Mouse (Mus musculus): ENCODE measurements around the gene Tmem209. TPM values are rescaled to one million over a fixed set of nuclear protein-coding genes. Genes with fewer than 3 reads are reported as not detected.

The Tmem209 gene
- polyA plus RNA-seq, 1 experiment, result 47.0 TPM

GRCm38 (mm10) chr6:30538240-30538639 is 28.7 kb upstream of the Tmem209 start:
- DNase-seq (ENCODE audit: low read depth), result no peak

DNA sequence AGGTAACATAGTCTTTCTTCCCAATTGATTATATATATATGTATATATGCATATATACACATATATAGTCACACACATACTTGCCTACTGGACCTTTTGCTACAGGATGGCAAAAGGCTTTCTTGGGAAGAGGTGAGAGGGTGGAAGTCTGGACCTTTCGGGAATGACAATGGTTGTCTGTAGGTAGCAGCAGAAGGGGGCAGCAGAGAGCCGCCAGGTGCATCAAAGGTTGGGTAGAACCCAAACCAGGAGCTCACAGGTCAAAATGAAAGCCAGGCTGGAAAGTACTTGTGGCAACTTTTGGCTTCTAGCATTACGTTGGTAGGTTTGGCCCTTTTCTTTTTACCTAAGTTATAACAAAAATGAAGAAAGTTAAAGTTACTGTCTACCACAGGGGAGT is 25.8 kb upstream of the Tmem209 start:
- no peak for DNase-seq (ENCODE audit: low read depth)

- no peak for DNase-seq (ENCODE audit: low read depth)
Measured at GRCm38 (mm10) chr6:30528800-30529199, 19.2 kb upstream of the Tmem209 start.

GRCm38 (mm10) chr6:30526586-30527515 is 17.3 kb upstream of the Tmem209 start:
- no peak for DNase-seq (ENCODE audit: low read depth)

DNA sequence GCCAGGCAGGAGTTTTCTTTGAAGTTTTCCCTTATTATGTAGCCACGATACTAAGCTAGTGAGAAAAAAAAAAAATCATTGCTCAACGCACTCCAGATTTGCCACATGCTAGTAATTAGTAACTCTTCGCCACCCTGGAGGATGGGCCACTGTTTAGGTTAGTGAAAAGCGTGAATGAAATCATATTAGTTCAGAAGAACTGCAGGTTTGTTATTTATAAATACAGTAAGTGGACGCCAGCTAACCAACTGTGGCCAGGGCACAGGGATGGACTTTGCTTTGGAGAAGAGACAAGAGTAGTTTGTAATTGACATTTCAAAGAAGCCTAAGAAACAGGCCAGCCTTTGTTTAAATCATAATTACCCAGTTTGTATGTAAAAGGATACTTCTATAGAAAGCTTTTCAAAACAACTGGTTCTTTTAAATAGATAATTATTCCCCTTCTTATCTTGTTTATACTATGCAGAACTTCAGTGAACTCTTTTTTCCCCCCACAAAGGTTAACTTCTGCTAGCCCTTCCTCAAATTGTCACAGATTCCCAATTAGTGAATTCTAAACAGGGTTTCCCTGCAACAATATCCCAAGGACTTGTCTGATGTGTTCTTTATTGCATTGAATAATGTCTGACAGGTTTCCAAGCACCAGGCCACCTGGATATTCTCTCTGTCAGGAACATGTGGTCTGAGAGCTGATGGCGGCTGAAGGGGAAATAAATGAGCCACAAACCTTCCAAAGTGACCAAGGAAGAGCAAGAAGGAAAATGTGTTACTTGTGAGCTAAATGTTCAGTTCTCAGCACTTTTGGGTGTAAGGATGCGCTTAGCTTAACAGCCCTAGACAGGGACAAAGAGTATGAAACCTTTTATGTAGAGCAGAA is 16.1 kb upstream of the Tmem209 start:
- no peak for DNase-seq (ENCODE audit: low read depth)

DNA sequence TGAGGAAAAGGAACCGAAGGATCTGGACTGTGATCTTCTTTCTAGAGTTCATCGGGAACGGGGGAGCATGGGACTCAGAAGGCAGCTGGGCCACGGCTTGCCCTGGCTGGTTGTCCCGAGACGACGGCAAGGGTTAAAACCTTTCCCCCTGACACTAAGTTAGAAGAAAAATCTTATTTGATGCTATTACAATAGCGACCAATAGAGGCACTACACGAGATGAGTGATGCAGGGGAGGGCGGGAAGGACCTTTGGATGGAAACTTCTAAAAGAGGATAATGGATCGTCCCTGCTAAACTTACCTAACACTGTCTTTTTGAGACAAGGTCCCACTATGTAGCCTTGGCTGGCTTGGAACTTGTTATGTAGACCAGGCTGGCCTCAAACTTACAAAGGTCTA is 10.8 kb upstream of the Tmem209 start:
- DNase-seq (ENCODE audit: low read depth), result no peak

GRCm38 (mm10) chr6:30514242-30514641 is 4.7 kb upstream of the Tmem209 start:
- no peak for DNase-seq (ENCODE audit: low read depth)

DNA sequence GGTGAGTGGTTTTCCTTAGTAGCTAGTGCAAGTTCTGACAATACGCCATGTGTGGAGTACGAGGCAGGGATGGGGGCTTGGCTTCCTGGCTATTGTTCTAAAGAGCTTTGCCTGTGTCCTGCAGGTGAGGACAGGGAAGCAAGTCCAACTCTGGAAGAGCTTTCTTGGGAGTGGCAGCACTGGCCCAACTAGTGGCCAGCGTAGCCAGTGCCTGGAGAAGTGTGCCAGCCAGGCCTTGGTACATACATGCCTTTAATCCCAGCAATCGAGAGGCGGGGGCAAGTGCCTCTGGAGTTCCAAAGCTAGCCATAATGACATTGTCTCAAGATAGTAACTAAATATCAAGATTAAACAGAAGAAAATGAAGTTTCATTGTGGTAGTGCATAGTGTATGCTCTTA is 708 bp upstream of the Tmem209 start:
- DNase-seq (ENCODE audit: low read depth), result no peak

- no peak for DNase-seq (ENCODE audit: low read depth)
Measured at GRCm38 (mm10) chr6:30508824-30509223, 759 bp downstream of the Tmem209 start.

- DNase-seq (ENCODE audit: low read depth), result no peak
Measured at GRCm38 (mm10) chr6:30499049-30499448, 10.5 kb downstream of the Tmem209 start.

GRCm38 (mm10) chr6:30486504-30486903 is 23.1 kb downstream of the Tmem209 start:
- no peak for DNase-seq (ENCODE audit: low read depth)

- no peak for DNase-seq (ENCODE audit: low read depth)
Measured at GRCm38 (mm10) chr6:30482908-30483307, 26.7 kb downstream of the Tmem209 start.

GRCm38 (mm10) chr6:30479418-30479817 is 30.2 kb downstream of the Tmem209 start:
- DNase-seq (ENCODE audit: low read depth), result no peak

GRCm38 (mm10) chr6:30477784-30478183 is 31.8 kb downstream of the Tmem209 start:
- no peak for DNase-seq (ENCODE audit: low read depth)

DNA sequence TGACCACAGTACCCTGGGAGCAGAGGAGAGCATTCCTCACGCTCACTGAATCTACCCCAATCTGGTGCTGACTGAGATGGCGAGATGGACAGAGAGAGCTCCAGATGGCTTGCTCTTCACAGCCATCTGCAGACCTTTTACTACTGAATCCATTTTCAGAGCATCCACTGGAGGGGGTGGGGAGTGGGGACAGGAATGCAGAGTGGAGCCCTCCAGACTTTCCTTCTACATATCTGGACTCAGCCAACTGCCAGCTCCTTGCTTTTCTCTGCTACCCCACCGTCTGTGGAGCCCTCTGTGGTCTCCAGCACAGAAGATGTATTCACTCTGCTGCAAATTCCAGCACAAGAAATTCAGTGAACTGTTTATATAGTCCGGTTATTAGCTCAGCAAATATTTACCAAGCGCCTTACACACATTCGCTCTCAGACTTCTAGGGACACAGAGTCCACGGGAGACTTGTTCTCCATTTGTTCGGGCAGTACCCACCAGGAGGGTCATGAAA is 32.3 kb downstream of the Tmem209 start:
- DNase-seq (ENCODE audit: low read depth), result no peak

GRCm38 (mm10) chr6:30476025-30476765 is 33.4 kb downstream of the Tmem209 start:
- DNase-seq (ENCODE audit: low read depth), result no peak

- DNase-seq (ENCODE audit: low read depth), result no peak
Measured at GRCm38 (mm10) chr6:30471706-30472105, 37.9 kb downstream of the Tmem209 start.

- no peak for DNase-seq (ENCODE audit: low read depth)
Measured at GRCm38 (mm10) chr6:30469370-30469769, 40.2 kb downstream of the Tmem209 start.

- DNase-seq (ENCODE audit: low read depth), result no peak
Measured at GRCm38 (mm10) chr6:30468684-30469083, 40.9 kb downstream of the Tmem209 start.

DNA sequence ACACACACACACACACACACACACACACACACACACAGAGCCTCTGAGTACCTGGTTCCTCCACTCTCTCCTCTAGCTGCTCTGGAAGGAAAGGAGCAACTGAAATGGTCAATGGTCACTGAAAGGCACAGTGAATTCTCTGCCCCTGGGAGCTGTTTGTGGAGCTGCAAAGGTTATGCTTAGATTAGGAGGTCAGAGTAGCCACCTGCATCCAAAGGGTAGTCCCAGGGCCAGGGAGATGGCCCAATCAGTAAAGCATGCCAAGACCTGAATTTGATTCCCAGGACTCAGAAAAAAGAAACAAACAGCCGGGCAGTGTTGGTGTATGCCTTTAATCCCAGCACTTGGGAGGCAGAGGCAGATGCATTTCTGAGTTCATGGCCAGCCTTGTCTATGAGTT is 41.5 kb downstream of the Tmem209 start:
- DNase-seq (ENCODE audit: low read depth), result no peak

GRCm38 (mm10) chr6:30465586-30465985 is 44.0 kb downstream of the Tmem209 start:
- no peak for DNase-seq (ENCODE audit: low read depth)

- peak; percentile 19 for DNase-seq (ENCODE audit: low read depth)
Measured at GRCm38 (mm10) chr6:30462822-30463221, 46.8 kb downstream of the Tmem209 start.

Data from gonadal fat pad, adult 2 months (tissue).